19 mouse cellular contexts compared by ENCODE assay signal in the genomic region with DNA sequence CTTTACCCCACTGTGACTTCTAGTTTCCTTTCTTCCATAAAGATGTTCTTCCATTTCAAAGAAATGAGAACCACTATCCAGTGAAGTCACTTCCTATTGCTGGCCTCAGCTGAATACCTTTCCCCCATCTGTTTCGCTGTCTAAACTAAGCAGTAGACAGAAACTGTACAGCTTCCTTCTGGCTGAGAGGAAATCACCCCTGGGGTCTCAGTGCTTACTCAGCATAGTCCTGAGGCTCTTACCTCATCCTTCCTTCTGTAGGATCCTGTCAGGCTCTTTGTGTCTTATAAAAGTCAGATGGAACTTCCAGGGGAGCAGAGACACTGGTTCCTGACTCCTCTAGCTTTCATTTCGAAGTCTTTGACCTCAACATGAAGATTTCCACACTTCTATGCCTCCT. TPM values are rescaled to one million over a fixed set of nuclear protein-coding genes. Genes with fewer than 3 reads are reported as not detected.
A peak's percentile ranks its signal among the peaks of the same experiment; 100 is the strongest.
DNase-seq lines count a peak whose midpoint lies in the region; ATAC-seq and TF ChIP-seq lines count a peak whose summit lies in the region.
"Had no signal": no experiment of that assay in that cellular context is flagged by ENCODE, and none has a peak within 500 bp of the region (broad histone marks: within the 10 kb centered on the region; RNA-seq: fewer than 3 reads in every experiment).

A gene (plus strand): TSS at position 317 of the 400 bp plus-strand sequence.

- no peak within 1 kb of the TSS for H3K9ac ChIP-seq in lung, postnatal 0 days (replicated peaks; ENCODE audit: low read depth)
- no peak within 1 kb of the TSS for H3K9ac ChIP-seq in kidney, embryonic 15.5 days
- H3K9ac ChIP-seq: forebrain, embryonic 15.5 days; heart, embryonic 13.5 days; midbrain, embryonic 12.5 days had no signal

- H3K4me1 ChIP-seq in lung, postnatal 0 days (ENCODE audit: insufficient read depth, low read depth, low read length): no peaks in the 10 kb centered on the region
- H3K4me1 ChIP-seq in brown adipose tissue, adult 24 weeks (ENCODE audit: control insufficient read depth, insufficient read depth, insufficient read length, low read length): no peaks in the 10 kb centered on the region
- peaks cover 3% of the 10 kb centered on the region; the same call in 1 of the 2 replicates for H3K4me1 ChIP-seq in megakaryocyte, embryonic 14.5 days
- H3K4me1 ChIP-seq in kidney, embryonic 15.5 days: no peaks in the 10 kb centered on the region
- H3K4me1 ChIP-seq: forebrain, embryonic 15.5 days; heart, embryonic 13.5 days; midbrain, embryonic 12.5 days had no signal

- no peak within 1 kb of the TSS for H3K4me3 ChIP-seq in lung, postnatal 0 days (ENCODE audit: low read depth, low read length)
- no peak within 1 kb of the TSS for H3K4me3 ChIP-seq in brown adipose tissue, adult 24 weeks (ENCODE audit: insufficient read depth, low read depth, low read length)
- H3K4me3 ChIP-seq in megakaryocyte, embryonic 14.5 days (replicated peaks): peak within 1 kb of the TSS; percentile 76
- no peak within 1 kb of the TSS for H3K4me3 ChIP-seq in kidney, embryonic 15.5 days (replicated peaks)
- H3K4me3 ChIP-seq: forebrain, embryonic 15.5 days; heart, embryonic 13.5 days; midbrain, embryonic 12.5 days; myocyte had no signal

- no peaks in the 10 kb centered on the region for H3K36me3 ChIP-seq in lung, postnatal 0 days (ENCODE audit: insufficient read depth, low read length)
- H3K36me3 ChIP-seq in megakaryocyte, embryonic 14.5 days (replicated peaks; ENCODE audit: low read length): no peaks in the 10 kb centered on the region
- no peaks in the 10 kb centered on the region for H3K36me3 ChIP-seq in kidney, embryonic 15.5 days
- H3K36me3 ChIP-seq: forebrain, embryonic 15.5 days; heart, embryonic 13.5 days; midbrain, embryonic 12.5 days had no signal

- H3K27ac ChIP-seq in lung, postnatal 0 days (ENCODE audit: low read length): no peak within 1 kb of the TSS
- peak within 1 kb of the TSS; percentile 64 for H3K27ac ChIP-seq in brown adipose tissue, adult 24 weeks (replicated peaks; ENCODE audit: low read depth, low read length)
- H3K27ac ChIP-seq in kidney, embryonic 15.5 days: no peak within 1 kb of the TSS
- H3K27ac ChIP-seq: forebrain, embryonic 15.5 days; heart, embryonic 13.5 days; midbrain, embryonic 12.5 days had no signal

- no peak for TF ChIP-seq CTCF in lung, postnatal 0 days (IDR thresholded peaks at IDR 0.05)

- no peaks in the 10 kb centered on the region for H3K27me3 ChIP-seq in lung, postnatal 0 days (replicated peaks; ENCODE audit: insufficient read depth, low read length)
- H3K27me3 ChIP-seq in megakaryocyte, embryonic 14.5 days (replicated peaks): no peaks in the 10 kb centered on the region
- H3K27me3 ChIP-seq in kidney, embryonic 15.5 days: no peaks in the 10 kb centered on the region
- H3K27me3 ChIP-seq: forebrain, embryonic 15.5 days; heart, embryonic 13.5 days; midbrain, embryonic 12.5 days had no signal

- 55% methylated on average over 2 of the region's 2 CpGs for WGBS in lung, postnatal 0 days
- 58% methylated on average over 2 of the region's 2 CpGs for WGBS in kidney, embryonic 15.5 days

- ATAC-seq in lung, postnatal 0 days: no peak
- ATAC-seq in kidney, embryonic 15.5 days (replicated peaks; ENCODE audit: low FRiP score): no peak
- ATAC-seq: forebrain, embryonic 15.5 days; hindbrain, embryonic 16.5 days had no signal

- peak; percentile 45 for DNase-seq in layer of hippocampus, adult 9-11 months
- DNase-seq in layer of hippocampus, postnatal 36 days: no peak
- peak; percentile 10 for DNase-seq in lung, postnatal 0 days (ENCODE audit: low spot score)
- DNase-seq in lung, postnatal 36 days: no peak
- no peak for DNase-seq in cerebellum, adult 18-20 months
- DNase-seq: adrenal gland, postnatal 36 days; cerebellum, postnatal 14 days; heart, postnatal 4 days; kidney, adult 8-10 months had no signal

- no peaks in the 10 kb centered on the region for H3K9me3 ChIP-seq in lung, postnatal 0 days (ENCODE audit: low read length)
- peaks cover 6% of the 10 kb centered on the region for H3K9me3 ChIP-seq in megakaryocyte, embryonic 14.5 days
- 0 out of 2 replicates have a peak, but pooled peaks cover 3% of the 10 kb centered on the region for H3K9me3 ChIP-seq in kidney, embryonic 15.5 days (replicated peaks)
- H3K9me3 ChIP-seq: forebrain, embryonic 15.5 days; heart, embryonic 13.5 days; midbrain, embryonic 12.5 days had no signal

- no peak for TF ChIP-seq EP300 in lung, postnatal 0 days (IDR thresholded peaks at IDR 0.05)

- no peak within 1 kb of the TSS for H3K4me2 ChIP-seq in lung, postnatal 0 days (replicated peaks; ENCODE audit: low read depth, low read length)
- no peak within 1 kb of the TSS for H3K4me2 ChIP-seq in kidney, embryonic 15.5 days
- H3K4me2 ChIP-seq: forebrain, embryonic 15.5 days; heart, embryonic 13.5 days; midbrain, embryonic 12.5 days had no signal

RNA-seq across cellular contexts. Expression of the gene that starts here (rescaled TPM):
- total RNA-seq in layer of hippocampus, postnatal 36 days (2021): under 1 TPM in 1 of 2 experiments, not detected in 1; 0.81 TPM
- 12.9 and 23.0 TPM in 2 replicates for polyA plus RNA-seq in lung, postnatal 0 days (2015; fragmentation: Nextera tagmentation; extraction: Ambion mirVana)
- polyA plus RNA-seq in brown adipose tissue, adult 24 weeks (2012; ENCODE audit: insufficient read depth, insufficient read length, missing spikeins): 4.0 and 4.1 TPM in 2 replicates
- polyA plus RNA-seq in megakaryocyte, embryonic 14.5 days (2012; ENCODE audit: insufficient read depth, low replicate concordance): not detected in 2 replicates
- polyA plus RNA-seq in kidney, embryonic 15.5 days (2015; fragmentation: Nextera tagmentation; extraction: Ambion mirVana): 2.4 and 2.8 TPM in 2 replicates
- total RNA-seq: adrenal gland, postnatal 36 days; ES-E14; neutrophil, adult 5-6 weeks had no signal
- polyA plus RNA-seq: myocyte had no signal

Comparison
In these comparisons a context has a peak if more than half of its experiments do, and no peak if none do; other contexts are left out.
1. DNase-seq: peak in layer of hippocampus, adult 9-11 months (single experiment) and lung, postnatal 0 days (single experiment); none in layer of hippocampus, postnatal 36 days (0 of 2), lung, postnatal 36 days (single experiment) and cerebellum, adult 18-20 months (0 of 2).